Mouse (Mus musculus): Measurements from ENCODE around the gene Nabp1.

- TF ChIP-seq CTCF (IDR thresholded peaks at IDR 0.05; ENCODE audit: low read depth, low read length) (no peak), GATA1 (IDR thresholded peaks at IDR 0.05; ENCODE audit: borderline replicate concordance, low read length) (no peak)
Measured at GRCm38 (mm10) chr1:51466385-51466784, 11.8 kb downstream of the Nabp1 start.

All from G1E (cell line).